Mouse (Mus musculus): ENCODE measurements around the gene Dhx35. TPM values are rescaled to one million over a fixed set of nuclear protein-coding genes. Genes with fewer than 3 reads are reported as not detected.

Dhx35 gene
- polyA plus RNA-seq, 1 experiment from 2014 or later = 10.9 TPM

DNA sequence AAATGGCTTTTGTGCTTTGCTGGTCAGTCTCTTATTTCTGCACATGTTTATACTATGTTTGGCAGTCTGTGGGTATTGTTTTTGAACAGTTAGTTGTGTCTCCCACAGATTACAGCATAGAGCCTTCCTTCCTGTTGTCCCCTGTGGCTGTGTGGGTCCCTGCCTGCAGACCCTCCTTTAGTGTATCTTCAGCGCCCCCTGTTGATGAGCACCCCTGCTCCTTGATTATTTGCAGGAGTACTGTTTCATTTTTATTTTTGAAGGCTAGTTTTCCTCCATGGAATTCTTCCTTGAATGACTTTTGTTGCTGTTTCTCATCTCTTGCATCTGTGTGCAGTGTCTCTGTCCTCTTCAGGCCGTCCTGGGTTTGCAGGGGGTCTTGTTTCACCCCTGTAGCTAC is 58.0 kb downstream of the Dhx35 start:
- peaks cover 18% of the 10 kb centered on the region for H3K36me3 ChIP-seq
- H3K9me3 ChIP-seq (replicated peaks) = no peaks in the 10 kb centered on the region
- H3K27me3 ChIP-seq (replicated peaks) = no peaks in the 10 kb centered on the region
- no peak for ATAC-seq (ENCODE audit: low FRiP score)
- H3K4me2 ChIP-seq = no peak overlapping the region
- 45% methylated on average over 2 of the region's 2 CpGs for whole genome bisulfite sequencing
- H3K4me3 ChIP-seq (replicated peaks) = no peak overlapping the region
- H3K9ac ChIP-seq (replicated peaks) = no peak overlapping the region
- H3K27ac ChIP-seq (replicated peaks) = no peak overlapping the region
- H3K4me1 ChIP-seq = no peaks in the 10 kb centered on the region

DNA sequence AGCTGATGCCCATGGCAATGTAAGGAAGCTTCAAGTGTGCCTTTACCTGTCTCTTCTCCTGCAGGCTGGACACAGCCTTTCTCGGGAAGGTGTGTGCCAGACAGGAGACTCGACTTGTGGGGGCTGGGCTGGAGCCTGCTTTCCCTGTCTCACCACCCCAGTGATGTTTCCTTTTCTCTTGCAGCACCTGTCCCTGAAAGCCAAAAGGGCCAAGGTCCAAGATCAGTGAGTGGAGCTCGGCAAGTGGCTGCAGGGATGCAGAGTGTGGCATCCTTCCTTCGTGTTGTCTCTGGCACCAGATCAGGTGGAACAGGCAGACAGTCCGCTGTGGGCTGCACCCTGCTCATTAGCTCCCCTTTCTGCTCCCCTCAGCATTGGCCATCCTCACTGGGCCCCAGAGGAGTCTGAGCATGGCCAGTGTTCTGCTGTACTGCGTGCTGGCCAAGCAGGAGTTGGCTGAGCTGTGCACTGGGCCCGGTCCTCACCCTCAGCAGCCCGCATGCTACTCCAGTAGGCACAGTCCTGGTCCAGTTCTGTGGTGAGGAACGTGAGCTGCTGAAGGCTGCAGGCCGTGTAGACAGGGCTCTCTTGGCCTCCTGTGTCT is 62.4 kb downstream of the Dhx35 start:
- ATAC-seq (ENCODE audit: low FRiP score) = no peak

GRCm38 (mm10) chr2:158857579-158857978 is 63.0 kb downstream of the Dhx35 start:
- Histone ChIP-seq H3K27me3 (replicated peaks) (no peaks in the 10 kb centered on the region), H3K4me1 (no peaks in the 10 kb centered on the region), H3K9me3 (replicated peaks) (no peaks in the 10 kb centered on the region), H3K4me2 (no peak overlapping the region), H3K36me3 (peaks cover 14% of the 10 kb centered on the region), H3K9ac (replicated peaks) (no peak overlapping the region), H3K4me3 (replicated peaks) (no peak overlapping the region), H3K27ac (replicated peaks) (no peak overlapping the region)
- no peak for ATAC-seq (ENCODE audit: low FRiP score)
- 88% methylated on average over 15 of the region's 15 CpGs for WGBS

More for the DNA sequence above, 62.4 kb downstream of the Dhx35 start:
- 89% methylated on average over 10 of the region's 10 CpGs for WGBS
- Histone ChIP-seq H3K4me1 (no peaks in the 10 kb centered on the region), H3K4me2 (no peak overlapping the region), H3K27me3 (replicated peaks) (no peaks in the 10 kb centered on the region), H3K9ac (replicated peaks) (no peak overlapping the region), H3K4me3 (replicated peaks) (no peak overlapping the region), H3K9me3 (replicated peaks) (no peaks in the 10 kb centered on the region), H3K27ac (replicated peaks) (no peak overlapping the region), H3K36me3 (peaks cover 15% of the 10 kb centered on the region)

GRCm38 (mm10) chr2:158861115-158861514 is 66.5 kb downstream of the Dhx35 start:
- no peak overlapping the region for H3K27ac ChIP-seq (replicated peaks)
- ATAC-seq (ENCODE audit: low FRiP score) = no peak
- H3K36me3 ChIP-seq = peaks cover 14% of the 10 kb centered on the region
- H3K9me3 ChIP-seq (replicated peaks) = no peaks in the 10 kb centered on the region
- H3K4me3 ChIP-seq (replicated peaks) = no peak overlapping the region
- no peaks in the 10 kb centered on the region for H3K27me3 ChIP-seq (replicated peaks)
- H3K9ac ChIP-seq (replicated peaks) = no peak overlapping the region
- WGBS = 82% methylated on average over 2 of the region's 2 CpGs
- H3K4me2 ChIP-seq = no peak overlapping the region
- H3K4me1 ChIP-seq = no peaks in the 10 kb centered on the region

GRCm38 (mm10) chr2:158863341-158864125 is 68.9 kb downstream of the Dhx35 start:
- H3K27ac ChIP-seq (replicated peaks) = no peak overlapping the region
- no peaks in the 10 kb centered on the region for H3K36me3 ChIP-seq
- H3K4me1 ChIP-seq = no peaks in the 10 kb centered on the region
- no peak overlapping the region for H3K4me2 ChIP-seq
- H3K9ac ChIP-seq (replicated peaks) = no peak overlapping the region
- no peaks in the 10 kb centered on the region for H3K9me3 ChIP-seq (replicated peaks)
- WGBS = 59% methylated on average over 11 of the region's 11 CpGs
- ATAC-seq (ENCODE audit: low FRiP score) = peak; percentile 53; the same call in 1 of the 2 replicates
- no peak overlapping the region for H3K4me3 ChIP-seq (replicated peaks)
- no peaks in the 10 kb centered on the region for H3K27me3 ChIP-seq (replicated peaks)

- no peak overlapping the region for H3K4me2 ChIP-seq
- no peaks in the 10 kb centered on the region for H3K4me1 ChIP-seq
- H3K9me3 ChIP-seq (replicated peaks) = no peaks in the 10 kb centered on the region
- 0 out of 2 replicates have a peak, but pooled peaks have one; percentile 29 for ATAC-seq (ENCODE audit: low FRiP score)
- no peak overlapping the region for H3K4me3 ChIP-seq (replicated peaks)
- H3K27ac ChIP-seq (replicated peaks) = no peak overlapping the region
- WGBS = 84% methylated on average over 4 of the region's 4 CpGs
- H3K36me3 ChIP-seq = no peaks in the 10 kb centered on the region
- no peaks in the 10 kb centered on the region for H3K27me3 ChIP-seq (replicated peaks)
- H3K9ac ChIP-seq (replicated peaks) = no peak overlapping the region
Observed at GRCm38 (mm10) chr2:158864126-158864458, 69.5 kb downstream of the Dhx35 start.

DNA sequence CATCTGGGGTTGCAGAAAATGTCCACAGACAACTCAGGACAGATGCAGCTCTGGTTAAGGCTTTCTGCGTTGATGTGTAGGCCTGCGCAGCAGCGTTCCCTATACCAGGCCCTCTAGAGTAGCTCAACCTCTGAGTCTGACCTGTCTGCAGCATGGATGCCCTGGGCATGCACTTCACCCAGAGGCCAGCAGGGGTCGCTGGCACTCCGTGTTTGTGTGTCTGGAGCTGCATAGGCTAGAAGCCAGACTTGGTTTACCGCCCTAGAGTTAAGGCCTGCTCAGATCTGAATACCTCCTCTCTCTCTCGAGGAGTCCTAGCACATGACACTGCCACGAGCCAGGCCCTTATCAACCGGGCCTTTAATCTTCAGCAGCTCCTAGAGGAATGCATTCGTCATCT is 70.8 kb downstream of the Dhx35 start:
- no peak overlapping the region for H3K9ac ChIP-seq (replicated peaks)
- H3K4me2 ChIP-seq = no peak overlapping the region
- ATAC-seq (ENCODE audit: low FRiP score) = peak; percentile 40; the same call in 1 of the 2 replicates
- H3K27ac ChIP-seq (replicated peaks) = no peak overlapping the region
- peaks cover 9% of the 10 kb centered on the region for H3K4me1 ChIP-seq
- WGBS = 28% methylated on average over 10 of the region's 10 CpGs
- no peak overlapping the region for H3K4me3 ChIP-seq (replicated peaks)
- no peaks in the 10 kb centered on the region; the same call in 1 of the 2 replicates for H3K27me3 ChIP-seq (replicated peaks)
- no peaks in the 10 kb centered on the region for H3K36me3 ChIP-seq
- H3K9me3 ChIP-seq (replicated peaks) = no peaks in the 10 kb centered on the region

DNA sequence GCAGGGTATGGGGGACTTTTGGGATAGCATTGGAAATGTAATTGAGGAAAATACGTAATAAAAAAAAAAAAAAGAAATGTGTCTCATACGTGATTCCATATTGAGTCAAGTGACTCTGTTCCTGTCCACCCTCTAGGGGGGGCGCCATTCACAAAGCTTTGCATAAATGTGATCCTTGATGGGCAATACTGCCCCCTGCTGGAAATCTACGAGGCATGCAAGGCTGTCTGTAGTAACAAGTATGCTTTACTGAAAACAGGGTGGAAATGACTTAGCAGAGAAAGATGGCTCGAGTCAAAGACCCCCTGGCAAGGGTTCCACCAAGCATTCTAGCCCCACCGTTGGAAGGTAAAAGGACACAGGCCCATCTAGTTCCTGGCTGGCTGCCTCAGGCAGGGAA is 92.0 kb downstream of the Dhx35 start:
- Histone ChIP-seq H3K9ac (replicated peaks) (no peak overlapping the region), H3K4me1 (no peaks in the 10 kb centered on the region), H3K27me3 (replicated peaks) (no peaks in the 10 kb centered on the region), H3K36me3 (no peaks in the 10 kb centered on the region), H3K27ac (replicated peaks) (no peak overlapping the region), H3K4me3 (replicated peaks) (no peak overlapping the region), H3K4me2 (no peak overlapping the region), H3K9me3 (replicated peaks) (no peaks in the 10 kb centered on the region)
- WGBS = 58% methylated on average over 6 of the region's 6 CpGs
- ATAC-seq (ENCODE audit: low FRiP score) = no peak

DNA sequence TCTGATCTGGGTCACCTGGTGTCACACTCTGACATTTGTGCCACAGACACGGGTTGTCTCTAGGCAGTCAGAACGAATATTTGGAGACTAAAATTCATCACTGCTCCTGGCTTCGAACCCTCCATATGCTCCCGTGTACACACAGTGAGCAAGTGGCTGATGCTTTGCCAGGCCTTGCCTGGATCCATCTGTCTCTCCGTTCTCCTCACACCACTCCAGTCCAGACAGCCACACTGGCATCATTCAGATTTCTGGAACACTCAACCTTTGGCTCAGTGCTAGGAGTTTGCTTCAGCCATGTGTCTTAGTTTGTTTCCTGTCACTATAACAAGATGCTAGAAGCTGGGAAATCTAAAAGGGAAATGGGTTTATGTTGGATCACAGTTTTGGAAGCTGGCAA is 93.9 kb downstream of the Dhx35 start:
- Histone ChIP-seq H3K9me3 (replicated peaks) (no peaks in the 10 kb centered on the region), H3K4me1 (no peaks in the 10 kb centered on the region), H3K27ac (replicated peaks) (no peak overlapping the region), H3K4me2 (no peak overlapping the region), H3K9ac (replicated peaks) (no peak overlapping the region), H3K36me3 (no peaks in the 10 kb centered on the region), H3K27me3 (replicated peaks) (no peaks in the 10 kb centered on the region), H3K4me3 (replicated peaks) (no peak overlapping the region)
- 91% methylated on average over 5 of the region's 5 CpGs for WGBS
- ATAC-seq (ENCODE audit: low FRiP score) = no peak

- 70% methylated on average over 11 of the region's 11 CpGs for WGBS
Observed at GRCm38 (mm10) chr2:158889201-158889600, 94.6 kb downstream of the Dhx35 start.

GRCm38 (mm10) chr2:158891319-158891718 is 96.7 kb downstream of the Dhx35 start:
- Histone ChIP-seq H3K4me3 (replicated peaks) (no peak overlapping the region), H3K27me3 (replicated peaks) (peaks cover 9% of the 10 kb centered on the region; the same call in 1 of the 2 replicates), H3K27ac (replicated peaks) (no peak overlapping the region), H3K9ac (replicated peaks) (no peak overlapping the region), H3K9me3 (replicated peaks) (no peaks in the 10 kb centered on the region), H3K4me1 (no peaks in the 10 kb centered on the region), H3K4me2 (no peak overlapping the region), H3K36me3 (no peaks in the 10 kb centered on the region)
- WGBS = 85% methylated on average over 4 of the region's 4 CpGs
- ATAC-seq (ENCODE audit: low FRiP score) = no peak

More at GRCm38 (mm10) chr2:158889201-158889600, 94.6 kb downstream of the Dhx35 start:
- ATAC-seq (ENCODE audit: low FRiP score) = no peak
- H3K4me2 ChIP-seq = no peak overlapping the region
- no peaks in the 10 kb centered on the region for H3K36me3 ChIP-seq
- no peak overlapping the region for H3K4me3 ChIP-seq (replicated peaks)
- H3K9me3 ChIP-seq (replicated peaks) = no peaks in the 10 kb centered on the region
- no peak overlapping the region for H3K27ac ChIP-seq (replicated peaks)
- no peaks in the 10 kb centered on the region for H3K4me1 ChIP-seq
- no peak overlapping the region for H3K9ac ChIP-seq (replicated peaks)
- no peaks in the 10 kb centered on the region for H3K27me3 ChIP-seq (replicated peaks)

DNA sequence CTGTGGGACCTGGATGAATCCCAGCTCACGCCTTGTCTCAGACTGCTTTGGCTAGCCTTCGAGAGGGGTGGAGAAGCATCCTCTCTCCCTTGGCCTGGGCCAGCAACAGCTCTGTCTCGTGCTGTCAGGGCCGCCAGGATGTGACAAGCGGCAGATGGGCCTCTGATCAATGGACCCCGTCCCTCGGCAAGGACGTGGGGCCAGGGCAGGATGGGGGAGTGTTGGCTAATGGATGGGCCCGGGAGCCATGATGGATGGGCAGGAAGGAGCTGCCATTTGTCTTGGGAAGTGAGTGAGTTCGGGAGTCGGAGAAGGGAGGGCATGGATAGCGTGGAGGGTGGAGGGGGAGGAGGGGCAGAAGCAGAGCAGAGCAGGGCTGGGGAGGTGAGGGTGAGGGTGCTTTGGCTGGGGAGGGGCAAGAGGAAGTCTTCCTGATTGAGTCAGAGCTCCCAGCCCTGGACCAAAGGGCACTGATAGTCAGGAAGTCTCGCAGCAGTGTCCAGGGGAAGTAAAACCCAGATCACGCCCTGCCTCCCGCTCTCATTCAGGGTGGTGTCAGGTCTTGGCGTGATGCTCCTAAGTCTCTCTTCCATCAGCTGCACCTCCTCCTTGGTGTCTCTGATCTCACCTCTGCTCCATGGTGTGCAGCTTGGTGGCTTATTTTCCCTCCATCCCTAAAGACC is 98.7 kb downstream of the Dhx35 start:
- Histone ChIP-seq H3K9me3 (replicated peaks) (no peaks in the 10 kb centered on the region), H3K36me3 (no peaks in the 10 kb centered on the region), H3K27ac (replicated peaks) (no peak overlapping the region), H3K4me1 (peaks cover 7% of the 10 kb centered on the region), H3K9ac (replicated peaks) (no peak overlapping the region), H3K4me2 (no peak overlapping the region), H3K27me3 (replicated peaks) (peaks cover 9% of the 10 kb centered on the region; the same call in 1 of the 2 replicates), H3K4me3 (replicated peaks) (no peak overlapping the region)
- 44% methylated on average over 16 of the region's 16 CpGs for WGBS
- no peak for ATAC-seq (ENCODE audit: low FRiP score)
